Mouse (Mus musculus) stomach, postnatal 0 days (tissue): ENCODE measurements around the gene 2610301B20Rik.

ENCODE experiments used
- CTCF ChIP-seq: IDR thresholded peaks from 2 replicates; pipeline ENCODE4 v1.5.1; 2016; ENCODE audit warnings: antibody characterized with exemption, low read depth, mild to moderate bottlenecking, moderate library complexity
- EP300 ChIP-seq: optimal IDR thresholded peaks from 2 replicates; pipeline ENCODE3; 2016; ENCODE audit warnings: antibody characterized with exemption

GRCm38 (mm10) chr4:10929726-10930125, 55.4 kb downstream of the 2610301B20Rik start:
- no peak for TF ChIP-seq CTCF
- no peak for TF ChIP-seq EP300
